Mouse (Mus musculus) embryonic facial prominence, embryonic 12.5 days (tissue): ENCODE results near the gene Vmn1r235. TPM values are rescaled to one million over a fixed set of nuclear protein-coding genes. Genes with fewer than 3 reads are reported as not detected.
"Not testable (repeated sequence)": the region's sequence is repeated elsewhere in the genome, so short reads cannot be mapped to it uniquely, and the experiment has no call there.

Experiments
- ATAC-seq: fragments of 200-750 bp; cut with Nextera tagmentation; 2 replicates; pipeline ENCODE4 v1.8.0; 2017; ENCODE audit not compliant: insufficient number of reproducible peaks, insufficient read depth, low FRiP score, low TSS enrichment
- H3K27ac ChIP-seq: fragments of 300-500 bp; sonication (generic); 2 replicates; pipeline ENCODE4 v1.5.1; 2016; ENCODE audit warnings: mild to moderate bottlenecking
- H3K27me3 ChIP-seq: fragments of 300-500 bp; sonication (generic); 2 replicates; pipeline ENCODE4 v1.6.1; 2016; ENCODE audit warnings: mild to moderate bottlenecking, moderate library complexity
- H3K36me3 ChIP-seq: fragments of 300-500 bp; sonication (generic); 2 replicates; pipeline ENCODE4 v1.6.1; 2016; ENCODE audit warnings: mild to moderate bottlenecking
- H3K4me1 ChIP-seq: fragments of 300-500 bp; sonication (generic); 2 replicates; pipeline ENCODE4 v1.6.1; 2016
- H3K4me2 ChIP-seq: fragments of 300-500 bp; sonication (generic); replicated peaks from 2 replicates; pipeline ENCODE4 v1.6.1; 2016; ENCODE audit warnings: mild to moderate bottlenecking, moderate library complexity
- H3K4me3 ChIP-seq: fragments of 300-500 bp; sonication (generic); 2 replicates; pipeline ENCODE4 v1.5.1; 2016; ENCODE audit warnings: mild to moderate bottlenecking
- H3K9ac ChIP-seq: fragments of 300-500 bp; sonication (generic); 2 replicates; pipeline ENCODE4 v1.6.1; 2016; ENCODE audit warnings: mild to moderate bottlenecking, moderate library complexity
- H3K9me3 ChIP-seq: fragments of 300-500 bp; sonication (generic); 2 replicates; pipeline ENCODE4 v1.6.1; 2016; ENCODE audit warnings: mild to moderate bottlenecking, moderate library complexity
- WGBS: fragments of 180-500 bp; shearing (Covaris S2); methylation state at CpG from one replicate; pipeline ENCODE4 v1.1.7; 2016; 5-methylcytosine and 5-hydroxymethylcytosine counted together
- microRNA-seq: library from miRNA; unstranded; fragments of <30 nt; microRNA quantifications from one replicate; pipeline ENCODE4, GENCODE M21; 2017
- polyA plus RNA-seq: library from polyadenylated mRNA; unstranded; fragments of >200 nt; fragmentation: Nextera tagmentation; extraction: Ambion mirVana; gene quantifications from 2 replicates; pipeline ENCODE4 v1.2.1, GENCODE M21; 2016

The Vmn1r235 gene
- polyA plus RNA-seq, result not detected in 2 replicates

GRCm38 (mm10) chr17:21256111-21256510, at the start of gene Vmn1r235:
TSS of gene Vmn1r235 (plus strand) at chr17:21256411.
- Histone ChIP-seq H3K9ac (no peak within 1 kb of the TSS), H3K4me3 (no peak within 1 kb of the TSS), H3K4me1 (no peaks in the 10 kb centered on the region), H3K27ac (no peak within 1 kb of the TSS), H3K27me3 (no peaks in the 10 kb centered on the region), H3K36me3 (no peaks in the 10 kb centered on the region), H3K4me2 (no peak within 1 kb of the TSS), H3K9me3 (no peaks in the 10 kb centered on the region)
- ATAC-seq, result no peak

GRCm38 (mm10) chr17:21211081-21211480, 45.1 kb upstream of the Vmn1r235 start:
- 81% methylated on average over 1 of the region's 1 CpGs for WGBS
- not testable (repeated sequence) for H3K36me3 ChIP-seq, H3K4me2 ChIP-seq, H3K4me3 ChIP-seq, H3K27me3 ChIP-seq, H3K27ac ChIP-seq, ATAC-seq, H3K9ac ChIP-seq, H3K4me1 ChIP-seq, H3K9me3 ChIP-seq

- no peaks in the 10 kb centered on the region for H3K9me3 ChIP-seq
- H3K4me2 ChIP-seq, result no peak within 1 kb of the TSS
- H3K36me3 ChIP-seq, result no peaks in the 10 kb centered on the region
- no peak for ATAC-seq
- H3K4me3 ChIP-seq, result no peak within 1 kb of the TSS
- no peaks in the 10 kb centered on the region for H3K4me1 ChIP-seq
- 70% methylated on average over 1 of the region's 1 CpGs for WGBS
- no peaks in the 10 kb centered on the region for H3K27me3 ChIP-seq
- H3K27ac ChIP-seq, result no peak within 1 kb of the TSS
- H3K9ac ChIP-seq, result no peak within 1 kb of the TSS
Observed at GRCm38 (mm10) chr17:21225787-21226186, 30.4 kb upstream of the Vmn1r235 start, which contains the start of gene Vmn1r234. TSS of gene Vmn1r234 (plus strand) at chr17:21226087.

- Histone ChIP-seq H3K27ac (no peak overlapping the region), H3K27me3 (no peaks in the 10 kb centered on the region), H3K4me1 (no peaks in the 10 kb centered on the region), H3K4me2 (no peak overlapping the region), H3K4me3 (no peak overlapping the region), H3K9me3 (0 out of 2 replicates have a peak, but pooled peaks cover 6% of the 10 kb centered on the region), H3K9ac (no peak overlapping the region), H3K36me3 (no peaks in the 10 kb centered on the region)
- 29% methylated on average over 9 of the region's 9 CpGs for WGBS
- ATAC-seq, result no peak
Observed at GRCm38 (mm10) chr17:21231654-21232053, 24.6 kb upstream of the Vmn1r235 start.

DNA sequence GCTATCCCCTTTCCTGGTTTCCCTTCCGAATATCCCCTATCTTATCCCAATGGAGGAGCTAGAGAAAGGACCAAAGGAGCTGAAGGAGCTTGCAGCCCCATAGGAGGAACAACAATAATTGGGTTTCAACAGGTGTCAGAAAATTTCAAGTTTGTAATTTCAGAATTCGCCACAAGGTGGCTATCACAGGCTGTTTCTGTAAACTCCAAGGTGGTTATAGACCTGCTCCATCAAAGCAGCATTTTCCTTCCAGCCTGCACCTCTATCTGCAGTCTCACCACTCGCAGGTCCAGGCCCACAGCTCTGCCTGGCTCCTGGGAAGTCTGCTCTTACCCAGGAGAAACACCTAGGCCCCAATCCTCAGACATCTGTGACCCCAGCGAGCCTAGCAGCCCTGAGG, 15.9 kb downstream of the Vmn1r235 start:
- no peaks in the 10 kb centered on the region for H3K27me3 ChIP-seq
- no peak overlapping the region for H3K9ac ChIP-seq
- WGBS, result 7% methylated on average over 4 of the region's 4 CpGs
- ATAC-seq, result no peak
- H3K4me1 ChIP-seq, result no peaks in the 10 kb centered on the region
- no peak overlapping the region for H3K4me2 ChIP-seq
- H3K9me3 ChIP-seq, result no peaks in the 10 kb centered on the region
- no peak overlapping the region for H3K27ac ChIP-seq
- H3K36me3 ChIP-seq, result no peaks in the 10 kb centered on the region
- H3K4me3 ChIP-seq, result no peak overlapping the region

GRCm38 (mm10) chr17:21282642-21283041, 26.4 kb downstream of the Vmn1r235 start, which contains the start of gene Vmn1r236:
TSS of gene Vmn1r236 (plus strand) at chr17:21282942.
- H3K4me3 ChIP-seq, result no peak within 1 kb of the TSS
- H3K4me2 ChIP-seq, result no peak within 1 kb of the TSS
- H3K9me3 ChIP-seq, result no peaks in the 10 kb centered on the region
- no peak within 1 kb of the TSS for H3K9ac ChIP-seq
- H3K27ac ChIP-seq, result no peak within 1 kb of the TSS
- no peak for ATAC-seq
- H3K36me3 ChIP-seq, result no peaks in the 10 kb centered on the region
- no peaks in the 10 kb centered on the region for H3K4me1 ChIP-seq
- no peaks in the 10 kb centered on the region for H3K27me3 ChIP-seq
- 79% methylated on average over 3 of the region's 3 CpGs for WGBS

DNA sequence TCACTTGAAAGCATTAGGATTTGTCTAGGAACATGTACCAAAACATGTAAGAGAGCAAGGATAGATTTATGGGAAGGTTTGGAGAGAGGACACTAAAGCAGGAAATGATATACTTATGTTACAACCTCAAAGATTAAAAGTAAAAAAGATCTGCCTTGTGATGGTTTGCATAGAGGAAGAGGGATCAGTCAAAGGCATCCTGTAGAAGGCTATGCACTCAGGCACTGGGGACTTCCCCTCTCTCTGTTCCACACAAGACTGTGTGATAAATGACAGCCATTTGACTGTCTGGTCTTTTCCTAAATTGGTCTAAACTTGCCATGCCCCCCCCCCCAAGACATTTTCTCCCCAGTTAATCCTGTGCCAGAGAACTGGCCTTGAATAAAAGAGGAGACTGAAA, 28.2 kb downstream of the Vmn1r235 start:
- no peaks in the 10 kb centered on the region for H3K9me3 ChIP-seq
- no peak overlapping the region for H3K9ac ChIP-seq
- no peak overlapping the region for H3K4me3 ChIP-seq
- no peaks in the 10 kb centered on the region for H3K27me3 ChIP-seq
- no peak overlapping the region for H3K4me2 ChIP-seq
- H3K27ac ChIP-seq, result no peak overlapping the region
- H3K4me1 ChIP-seq, result no peaks in the 10 kb centered on the region
- no peak for ATAC-seq
- no peaks in the 10 kb centered on the region for H3K36me3 ChIP-seq

DNA sequence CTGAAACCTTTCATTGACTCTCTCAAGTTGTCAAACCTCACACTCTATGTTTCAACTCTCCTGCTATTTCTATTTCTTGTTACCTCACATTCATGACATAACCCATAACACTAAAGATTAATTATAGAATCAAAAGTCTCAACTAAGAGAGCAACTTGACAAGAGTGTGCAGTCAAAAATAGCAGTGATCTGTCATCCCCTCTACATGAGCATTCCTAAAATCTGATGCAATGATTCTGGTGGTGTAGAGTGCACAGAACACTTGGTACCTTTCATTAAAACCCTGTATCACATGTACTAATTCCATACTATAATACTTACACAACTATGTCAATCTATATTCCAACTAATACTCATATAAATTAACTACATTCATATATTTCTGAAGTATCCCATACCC, 33.5 kb downstream of the Vmn1r235 start:
- Histone ChIP-seq H3K36me3 (no peaks in the 10 kb centered on the region), H3K27ac (no peak overlapping the region), H3K4me3 (no peak overlapping the region), H3K27me3 (no peaks in the 10 kb centered on the region), H3K4me2 (no peak overlapping the region), H3K9me3 (no peaks in the 10 kb centered on the region), H3K9ac (no peak overlapping the region), H3K4me1 (no peaks in the 10 kb centered on the region)
- no peak for ATAC-seq

- Histone ChIP-seq H3K27ac (no peak within 1 kb of the TSS), H3K4me2 (no peak within 1 kb of the TSS)
- ATAC-seq, result no peak
Observed at GRCm38 (mm10) chr17:21311565-21311964, 55.4 kb downstream of the Vmn1r235 start, which contains the start of gene Vmn1r237. TSS of gene Vmn1r237 (plus strand) at chr17:21311865.

More at GRCm38 (mm10) chr17:21311565-21311964, 55.4 kb downstream of the Vmn1r235 start, which contains the start of gene Vmn1r237:
- Histone ChIP-seq H3K9ac (no peak within 1 kb of the TSS), H3K4me1 (no peaks in the 10 kb centered on the region), H3K9me3 (peaks cover 6% of the 10 kb centered on the region), H3K36me3 (no peaks in the 10 kb centered on the region), H3K27me3 (no peaks in the 10 kb centered on the region), H3K4me3 (no peak within 1 kb of the TSS)

Small RNA genes lying within 50 kb of the gene (microRNA-seq; reads per million reads assigned to microRNA genes)
- gene Gm26384, result not detected

Other genes with a start within 250 kb of the Vmn1r235 start
- 20.5 and 20.9 TPM in 2 replicates for gene Zfp160, start 247.5 kb upstream of the Vmn1r235 start, polyA plus RNA-seq
- gene Vmn1r234, start 30.3 kb upstream of the Vmn1r235 start, polyA plus RNA-seq, result not detected in 2 replicates
- not detected in 2 replicates for gene Vmn1r236, start 26.5 kb downstream of the Vmn1r235 start, polyA plus RNA-seq
- gene Vmn1r237, start 55.5 kb downstream of the Vmn1r235 start, polyA plus RNA-seq, result not detected in 2 replicates
- 3.3 TPM in 2 replicates for gene Zfp677, start 127.3 kb downstream of the Vmn1r235 start, polyA plus RNA-seq
- 2.8 and 3.3 TPM in 2 replicates for gene Zfp54, start 166.8 kb downstream of the Vmn1r235 start, polyA plus RNA-seq
- gene Zfp51, start 194.0 kb downstream of the Vmn1r235 start, polyA plus RNA-seq, result 15.3 and 16.0 TPM in 2 replicates
- 10.0 and 11.5 TPM in 2 replicates for gene Zfp53, start 232.6 kb downstream of the Vmn1r235 start, polyA plus RNA-seq